Mouse (Mus musculus) intestine, postnatal 0 days (tissue): ENCODE data around the gene Zfp280d. TPM values are rescaled to one million over a fixed set of nuclear protein-coding genes. Genes with fewer than 3 reads are reported as not detected.
"Not testable (repeated sequence)": the region's sequence is repeated elsewhere in the genome, so short reads cannot be mapped to it uniquely, and the experiment has no call there.

Experiments
- ATAC-seq: fragments of 200-750 bp; cut with Nextera tagmentation; 2 replicates; pipeline ENCODE4 v1.8.0; 2017; ENCODE audit warnings: mild to moderate bottlenecking, moderate TSS enrichment, moderate library complexity
- H3K27ac ChIP-seq: fragments of 300-500 bp; sonication (generic); 2 replicates; pipeline ENCODE4 v1.5.1; 2014; ENCODE audit warnings: mild to moderate bottlenecking, low read depth, low read length, moderate library complexity
- H3K27me3 ChIP-seq: fragments of 300-500 bp; sonication (generic); replicated peaks from 2 replicates; pipeline ENCODE4 v1.6.1; 2014; ENCODE audit warnings: low read length, mixed read lengths; ENCODE audit not compliant: control insufficient read depth, insufficient read depth
- H3K36me3 ChIP-seq: fragments of 300-500 bp; sonication (generic); 2 replicates; pipeline ENCODE4 v1.6.1; 2014; ENCODE audit warnings: mild to moderate bottlenecking, moderate library complexity; ENCODE audit not compliant: control insufficient read depth, insufficient read depth
- H3K4me1 ChIP-seq: fragments of 300-500 bp; sonication (generic); replicated peaks from 2 replicates; pipeline ENCODE4 v1.6.1; 2014; ENCODE audit warnings: antibody characterized with exemption, low read length, mixed read lengths; ENCODE audit not compliant: control insufficient read depth, insufficient read depth
- H3K4me2 ChIP-seq: fragments of 300-500 bp; sonication (generic); replicated peaks from 2 replicates; pipeline ENCODE4 v1.6.1; 2014; ENCODE audit warnings: low read depth, mild to moderate bottlenecking, moderate library complexity
- H3K4me3 ChIP-seq: fragments of 300-500 bp; sonication (generic); 2 replicates; pipeline ENCODE4 v1.5.1; 2014; ENCODE audit warnings: low read depth, low read length
- H3K9ac ChIP-seq: fragments of 300-500 bp; sonication (generic); 2 replicates; pipeline ENCODE4 v1.6.1; 2014; ENCODE audit warnings: mild to moderate bottlenecking, low read depth, low read length
- H3K9me3 ChIP-seq: fragments of 300-500 bp; sonication (generic); 2 replicates; pipeline ENCODE4 v1.6.1; 2016; ENCODE audit warnings: mixed run types; ENCODE audit not compliant: control insufficient read depth
- CTCF ChIP-seq: sonication (generic); IDR thresholded peaks from 2 replicates; pipeline ENCODE4 v1.5.1; 2016; ENCODE audit warnings: low read depth, mild to moderate bottlenecking, control low read depth, antibody characterized with exemption, moderate library complexity
- WGBS: fragments of 180-500 bp; shearing (Covaris S2); extraction: QIAGEN DNeasy Blood & Tissue Kit; methylation state at CpG from one replicate; pipeline ENCODE4 v1.1.7; 2014; 5-methylcytosine and 5-hydroxymethylcytosine counted together
- polyA plus RNA-seq: library from polyadenylated mRNA; unstranded; fragments of >200 nt; fragmentation: Nextera tagmentation; extraction: Ambion mirVana; gene quantifications from 2 replicates; pipeline ENCODE4 v1.2.1, GENCODE M21; 2015

Zfp280d gene
- polyA plus RNA-seq, 1 experiment from 2014 or later, result 11.5 TPM

DNA sequence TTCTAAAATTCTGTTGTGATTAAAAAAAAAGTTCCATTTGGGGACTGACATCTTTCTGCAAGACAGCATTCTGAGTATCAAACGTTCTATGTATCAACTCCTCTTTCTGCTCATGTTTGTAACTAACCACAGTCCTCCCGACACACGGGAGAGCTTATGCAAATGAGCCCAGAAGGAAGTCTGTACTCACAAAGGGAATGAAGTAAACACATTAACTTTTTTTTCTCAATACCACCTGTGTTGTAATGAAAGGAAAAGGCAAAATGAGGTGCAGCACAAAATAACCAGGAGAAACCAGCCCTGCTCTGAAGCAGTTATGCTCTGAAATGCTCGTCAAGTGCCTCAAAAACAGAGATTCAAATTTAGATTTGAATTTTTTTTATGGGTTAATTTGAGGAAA is 125.5 kb downstream of the Zfp280d start:
- Histone ChIP-seq H3K27me3 (no peaks in the 10 kb centered on the region), H3K4me3 (no peak overlapping the region), H3K9me3 (no peaks in the 10 kb centered on the region), H3K4me2 (no peak overlapping the region), H3K36me3 (no peaks in the 10 kb centered on the region), H3K9ac (no peak overlapping the region), H3K4me1 (no peaks in the 10 kb centered on the region), H3K27ac (no peak overlapping the region)
- 40% methylated on average over 4 of the region's 4 CpGs for WGBS
- TF ChIP-seq CTCF, result no peak
- ATAC-seq, result no peak

DNA sequence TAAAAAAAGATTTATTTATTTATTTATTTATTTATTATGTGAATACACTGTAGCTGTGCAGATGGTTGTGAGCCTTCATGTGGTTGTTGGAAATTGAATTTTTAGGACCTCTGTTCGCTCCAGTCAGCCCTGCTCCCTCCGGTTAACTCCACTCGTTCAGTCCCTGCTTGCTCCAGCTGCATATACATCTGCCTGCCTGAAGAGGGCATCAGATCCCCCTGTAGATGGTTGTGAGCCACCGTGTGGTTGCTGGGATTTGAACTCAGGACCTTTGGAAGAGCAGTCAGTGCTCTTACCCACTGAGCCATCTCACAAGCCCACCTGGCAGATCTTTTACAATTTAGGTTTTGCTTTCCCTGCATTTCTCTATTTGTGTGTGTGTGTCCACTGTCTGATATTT is 127.1 kb downstream of the Zfp280d start:
- H3K4me2 ChIP-seq, H3K9me3 ChIP-seq, H3K36me3 ChIP-seq, ATAC-seq, H3K4me3 ChIP-seq, H3K9ac ChIP-seq, H3K27ac ChIP-seq, H3K4me1 ChIP-seq, H3K27me3 ChIP-seq: not testable (repeated sequence)
- TF ChIP-seq CTCF, result peak; percentile 27; the same call in 1 of the 2 replicates
- whole genome bisulfite sequencing, result 68% methylated on average over 4 of the region's 4 CpGs

GRCm38 (mm10) chr9:72403421-72403820 is 128.8 kb downstream of the Zfp280d start:
- H3K4me3 ChIP-seq, result no peak overlapping the region
- no peak overlapping the region for H3K27ac ChIP-seq
- no peaks in the 10 kb centered on the region for H3K36me3 ChIP-seq
- no peaks in the 10 kb centered on the region for H3K27me3 ChIP-seq
- no peak overlapping the region for H3K9ac ChIP-seq
- WGBS, result 79% methylated on average over 6 of the region's 6 CpGs
- no peak overlapping the region for H3K4me2 ChIP-seq
- no peak for TF ChIP-seq CTCF
- H3K4me1 ChIP-seq, result no peaks in the 10 kb centered on the region
- no peak for ATAC-seq
- no peaks in the 10 kb centered on the region for H3K9me3 ChIP-seq

- Histone ChIP-seq H3K27ac (no peak overlapping the region), H3K9ac (no peak overlapping the region), H3K4me3 (no peak overlapping the region), H3K27me3 (no peaks in the 10 kb centered on the region), H3K4me2 (no peak overlapping the region), H3K4me1 (no peaks in the 10 kb centered on the region), H3K9me3 (no peaks in the 10 kb centered on the region), H3K36me3 (no peaks in the 10 kb centered on the region)
- no peak for TF ChIP-seq CTCF
- WGBS, result 83% methylated on average over 8 of the region's 8 CpGs
- no peak for ATAC-seq
Measured at GRCm38 (mm10) chr9:72404446-72404845, 129.8 kb downstream of the Zfp280d start.

GRCm38 (mm10) chr9:72404934-72405333 is 130.3 kb downstream of the Zfp280d start:
- ATAC-seq, result no peak
- TF ChIP-seq CTCF, result no peak
- Histone ChIP-seq H3K27me3 (no peaks in the 10 kb centered on the region), H3K4me2 (no peak overlapping the region), H3K9ac (no peak overlapping the region), H3K4me3 (no peak overlapping the region), H3K4me1 (no peaks in the 10 kb centered on the region), H3K9me3 (no peaks in the 10 kb centered on the region), H3K36me3 (no peaks in the 10 kb centered on the region), H3K27ac (no peak overlapping the region)
- 84% methylated on average over 3 of the region's 3 CpGs for WGBS

- WGBS, result 80% methylated on average over 9 of the region's 9 CpGs
- Histone ChIP-seq H3K9ac (no peak overlapping the region), H3K4me2 (no peak overlapping the region), H3K9me3 (no peaks in the 10 kb centered on the region), H3K4me1 (no peaks in the 10 kb centered on the region), H3K36me3 (no peaks in the 10 kb centered on the region), H3K27me3 (no peaks in the 10 kb centered on the region), H3K4me3 (no peak overlapping the region), H3K27ac (no peak overlapping the region)
- TF ChIP-seq CTCF, result no peak
- no peak for ATAC-seq
Measured at GRCm38 (mm10) chr9:72405882-72406638, 131.4 kb downstream of the Zfp280d start.
